Mouse (Mus musculus): ENCODE data around the gene Adamts18.

Adamts18 gene

GRCm38 (mm10) chr8:113848653-113849135, at the start of gene Adamts18:
Gene Adamts18 (minus strand): TSS chr8:113848738.
- DNase-seq (ENCODE audit: low spot score in 2 of 2) = peak; percentile 27 to 44

DNA sequence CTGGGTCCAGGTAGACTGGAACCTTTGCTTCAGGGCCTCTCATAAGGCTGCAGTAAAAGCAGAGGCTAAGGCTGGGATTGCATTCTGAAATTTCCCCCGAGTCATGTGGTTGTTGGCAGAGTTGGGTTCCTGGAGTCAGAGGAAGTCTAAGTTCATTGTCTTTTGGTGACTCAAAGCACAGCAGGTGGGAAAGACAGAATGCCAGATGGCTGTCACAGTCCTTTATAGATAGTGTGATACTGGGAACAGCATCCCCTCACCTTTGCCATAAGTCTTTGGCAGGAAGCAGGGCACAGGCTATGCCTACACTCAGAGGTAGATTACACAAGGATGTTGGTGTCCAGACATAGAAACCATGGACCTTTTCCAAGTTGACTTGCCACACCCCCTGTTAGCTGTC, 47.9 kb upstream of the Adamts18 start:
- DNase-seq (ENCODE audit: low spot score in 2 of 2) = no peak

DNA sequence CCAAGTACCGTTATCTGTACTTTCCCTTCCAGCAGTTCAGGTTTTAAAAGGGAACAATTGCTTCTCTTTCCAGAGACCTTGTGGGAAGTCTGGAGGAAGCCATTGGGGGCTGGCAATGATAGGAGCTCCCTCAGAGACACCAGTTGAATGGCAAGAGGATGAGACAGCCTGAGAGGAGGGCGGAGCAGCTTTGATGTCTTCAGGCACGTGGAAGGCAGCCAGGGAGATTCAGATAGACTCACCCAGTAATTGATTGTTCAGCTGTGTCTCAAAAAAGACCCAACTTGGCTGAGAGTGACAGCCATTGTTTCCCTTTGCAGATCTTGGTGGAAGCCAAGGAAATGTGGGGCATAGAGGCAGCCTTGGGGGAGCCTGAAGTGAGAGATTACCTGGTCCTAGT, 42.8 kb upstream of the Adamts18 start:
- DNase-seq (ENCODE audit: low spot score in 2 of 2) = no peak

DNA sequence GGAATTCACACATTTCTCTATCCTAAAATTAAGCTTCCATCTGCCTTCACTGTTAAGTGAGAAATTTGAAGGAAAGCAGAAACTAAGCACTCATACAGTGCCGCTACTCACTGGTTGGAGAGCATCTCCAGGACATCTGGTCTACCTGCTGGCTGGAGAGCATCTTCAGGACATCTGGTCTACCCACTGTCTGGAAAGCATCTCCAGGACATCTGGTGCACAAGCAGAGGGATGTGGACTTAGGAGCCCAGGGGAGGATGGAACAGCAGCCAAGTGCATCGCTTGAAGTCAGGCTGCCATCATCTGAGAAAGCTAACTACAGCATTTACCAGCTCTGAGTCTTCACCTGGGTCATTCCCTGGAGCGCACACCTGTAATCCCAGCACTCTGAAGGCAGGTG, 38.0 kb upstream of the Adamts18 start:
- DNase-seq (ENCODE audit: low spot score in 2 of 2) = no peak

- DNase-seq (ENCODE audit: low spot score in 2 of 2) = no peak
Measured at GRCm38 (mm10) chr8:113885101-113885500, 36.6 kb upstream of the Adamts18 start.

DNA sequence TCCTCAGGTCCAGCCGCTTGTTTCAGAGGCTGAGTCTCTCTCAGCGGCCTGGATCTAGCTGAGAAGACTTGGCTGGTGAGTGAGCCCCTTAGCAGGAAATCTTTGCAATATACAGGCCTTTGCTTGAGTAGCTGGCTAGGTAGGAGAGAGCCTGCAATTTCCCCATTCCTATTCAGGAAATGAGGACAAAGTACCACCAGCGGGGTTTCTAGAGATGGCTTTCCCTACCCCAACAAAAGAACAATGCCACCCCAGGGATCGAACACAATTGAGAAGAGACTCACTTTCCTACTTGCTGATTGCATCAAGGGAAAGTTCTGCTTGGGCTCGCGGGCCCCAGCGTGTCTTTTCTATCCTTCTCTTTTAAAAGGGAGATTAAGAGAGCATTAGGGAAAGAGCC, 35.5 kb upstream of the Adamts18 start:
- DNase-seq (ENCODE audit: low spot score in 2 of 2) = no peak

GRCm38 (mm10) chr8:113882558-113882957, 34.0 kb upstream of the Adamts18 start:
- DNase-seq (ENCODE audit: low spot score in 2 of 2) = no peak

DNA sequence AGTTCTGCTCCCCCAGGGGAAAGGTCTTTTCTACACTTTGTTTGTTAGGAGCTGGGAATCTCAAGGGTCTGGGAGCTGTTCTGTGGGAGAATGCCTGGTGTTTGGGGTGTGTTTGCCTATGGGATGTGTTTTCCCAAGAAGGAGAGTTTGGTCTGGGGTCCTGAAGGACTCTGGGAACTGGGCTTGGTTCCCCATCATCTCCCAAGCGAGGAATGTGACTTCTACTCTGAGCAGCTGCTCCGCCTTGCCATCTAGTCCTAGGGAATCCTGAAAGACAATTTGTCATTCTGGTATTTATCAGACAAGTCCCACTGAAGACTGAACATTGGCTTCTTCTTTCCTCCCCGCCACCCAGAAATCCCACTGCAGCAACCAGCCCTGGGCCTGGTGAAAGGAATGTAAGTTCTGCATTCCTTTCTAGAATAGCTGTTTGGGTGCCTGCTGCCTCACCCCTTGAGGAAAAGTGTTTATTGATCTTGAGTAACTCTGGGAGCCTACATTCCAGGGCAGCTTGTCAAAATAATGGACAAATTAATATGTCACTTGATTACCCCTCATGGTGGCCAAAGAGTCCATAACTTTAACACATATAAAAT, 30.0 kb upstream of the Adamts18 start:
- no peak for DNase-seq (ENCODE audit: low spot score in 2 of 2)

GRCm38 (mm10) chr8:113873446-113874120, 25.0 kb upstream of the Adamts18 start:
- peak in 1 of 2 experiments; percentile 48 for DNase-seq (ENCODE audit: low spot score in 2 of 2)

GRCm38 (mm10) chr8:113872436-113872835, 23.9 kb upstream of the Adamts18 start:
- no peak for DNase-seq (ENCODE audit: low spot score in 2 of 2)

DNA sequence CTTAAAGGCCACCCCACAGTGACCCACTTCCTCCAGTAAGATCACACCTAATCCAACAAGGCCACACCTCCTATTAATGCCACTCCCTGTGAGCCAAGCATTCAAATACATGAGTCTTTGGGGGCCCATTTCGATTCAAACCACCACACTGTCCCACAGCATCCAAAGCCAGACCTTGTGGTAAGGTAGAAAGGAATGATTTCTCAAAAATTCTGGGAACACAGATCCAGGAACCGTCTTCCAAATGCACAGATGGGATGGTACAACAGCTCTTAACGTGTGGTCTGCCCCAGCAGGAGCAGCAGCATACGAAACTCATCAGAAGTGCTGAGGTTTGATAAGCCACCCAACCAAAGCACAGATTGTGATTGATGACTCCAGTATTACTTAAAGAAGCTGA, 18.0 kb upstream of the Adamts18 start:
- no peak for DNase-seq (ENCODE audit: low spot score in 2 of 2)

DNA sequence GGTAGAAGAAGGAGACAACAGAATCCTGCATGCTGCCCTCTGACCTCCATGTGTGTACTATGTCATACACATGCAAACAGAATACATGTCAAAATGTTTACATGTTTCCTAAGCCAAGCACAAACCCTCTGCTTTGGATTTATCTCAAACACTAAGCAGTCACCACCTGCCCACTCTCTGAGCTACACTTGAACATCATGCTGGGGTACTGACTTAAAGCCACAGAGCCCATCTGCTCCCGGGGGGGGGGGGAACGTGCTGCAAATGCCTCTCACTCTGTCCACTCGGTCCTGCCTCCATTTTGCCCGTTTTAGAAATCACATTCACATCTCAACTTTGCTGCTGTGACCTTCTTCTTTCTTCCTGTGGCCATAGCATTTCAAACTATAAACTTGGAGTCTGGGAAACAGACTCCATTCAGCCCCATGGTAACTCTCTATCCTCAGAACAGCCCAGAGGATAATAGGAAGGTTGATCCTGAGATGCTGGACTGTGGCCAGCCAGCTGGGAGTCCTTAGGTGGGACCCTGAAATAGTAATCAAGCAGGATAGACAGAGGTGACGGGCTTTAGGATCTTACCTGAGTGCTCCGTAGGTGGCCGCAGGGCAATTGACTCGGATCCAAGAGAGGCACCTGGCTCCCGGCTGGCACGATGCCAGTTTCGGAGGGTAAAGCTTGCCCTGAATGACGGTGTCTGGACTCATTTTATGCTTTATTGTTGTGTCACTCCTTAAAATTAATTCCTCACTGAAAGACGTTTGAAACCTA, 17.0 kb upstream of the Adamts18 start:
- peak; percentile 25 to 69 for DNase-seq (ENCODE audit: low spot score in 2 of 2)

GRCm38 (mm10) chr8:113859890-113860683, 11.5 kb upstream of the Adamts18 start:
- no peak for DNase-seq (ENCODE audit: low spot score in 2 of 2)

DNA sequence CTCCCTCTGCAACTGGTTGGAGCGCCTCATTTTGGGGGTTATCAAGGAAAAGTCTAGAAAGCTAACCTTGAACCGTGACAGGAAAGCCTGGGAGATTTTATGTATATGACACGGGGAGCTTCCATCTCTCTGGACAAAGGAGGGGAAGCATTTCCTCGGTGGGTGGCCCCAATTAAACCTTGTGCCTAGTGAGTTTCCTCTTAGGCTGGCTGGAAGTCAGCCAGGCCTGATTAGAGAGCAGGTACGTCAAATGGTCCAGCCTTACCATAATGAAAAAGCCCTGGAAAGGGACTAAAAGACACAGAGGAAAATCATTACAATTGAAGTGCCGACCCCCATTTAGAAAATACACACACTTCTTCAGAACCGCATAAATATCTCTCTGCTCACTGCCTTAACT, 10.3 kb upstream of the Adamts18 start:
- no peak for DNase-seq (ENCODE audit: low spot score in 2 of 2)

- DNase-seq (ENCODE audit: low spot score in 2 of 2) = no peak
Measured at GRCm38 (mm10) chr8:113854622-113855293, 6.2 kb upstream of the Adamts18 start.

GRCm38 (mm10) chr8:113853714-113854113, 5.2 kb upstream of the Adamts18 start:
- DNase-seq (ENCODE audit: low spot score in 2 of 2) = no peak

GRCm38 (mm10) chr8:113851655-113852054, 3.1 kb upstream of the Adamts18 start:
- no peak for DNase-seq (ENCODE audit: low spot score in 2 of 2)

DNA sequence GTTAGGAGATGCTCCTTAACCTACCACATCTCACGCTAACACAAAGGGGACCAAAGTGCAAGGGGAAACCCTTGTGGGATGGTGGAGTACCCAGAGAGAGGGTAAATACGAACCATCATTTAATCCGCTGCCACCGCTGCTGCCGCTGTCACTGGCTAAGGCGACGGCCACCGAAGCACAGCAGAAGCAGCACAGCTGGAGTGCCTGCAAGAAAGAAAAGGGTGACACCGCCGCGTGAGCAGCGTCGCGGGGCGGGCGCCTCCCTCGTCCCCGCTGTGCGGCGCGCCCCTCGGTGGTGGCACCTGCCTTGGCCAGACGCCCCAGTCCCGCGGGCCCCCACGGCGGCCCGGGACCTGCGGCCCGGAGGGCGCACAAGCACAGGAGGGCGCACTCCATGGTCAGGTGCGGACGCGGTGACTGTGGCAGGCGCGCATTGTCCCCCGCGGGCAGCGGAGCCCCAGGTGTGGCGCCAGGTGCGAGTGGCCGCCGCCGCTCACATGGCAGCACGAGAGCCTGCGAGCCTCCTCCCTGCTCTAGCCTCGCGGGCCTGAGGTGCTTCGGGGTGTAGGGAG, 371 bp downstream of the Adamts18 start:
- no peak for DNase-seq (ENCODE audit: low spot score in 2 of 2)

DNA sequence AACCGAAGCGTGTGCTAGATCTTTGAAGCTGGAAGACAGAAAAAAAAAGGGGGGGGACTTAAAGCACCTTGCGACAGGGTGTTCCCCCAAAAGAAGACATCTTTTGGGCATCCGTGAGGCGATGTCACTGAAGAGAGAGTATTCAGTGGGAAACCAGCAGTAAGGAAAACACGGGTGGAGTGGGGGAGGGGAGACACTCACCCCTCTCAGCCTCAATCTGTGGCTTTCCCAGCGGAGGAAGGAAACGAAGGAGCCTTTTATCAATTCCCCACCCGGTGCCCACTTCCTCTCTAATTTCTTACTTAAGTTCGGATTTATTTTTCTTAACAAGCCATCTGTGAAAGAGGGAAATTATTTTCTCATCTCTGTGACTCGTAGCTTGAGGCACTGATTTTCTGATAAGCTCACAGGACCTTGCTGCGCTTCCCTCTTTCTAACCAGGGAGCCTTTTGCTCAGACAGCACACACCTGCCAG, 895 bp downstream of the Adamts18 start:
- no peak for DNase-seq (ENCODE audit: low spot score in 2 of 2)

GRCm38 (mm10) chr8:113846669-113847068, 1.9 kb downstream of the Adamts18 start:
- DNase-seq (ENCODE audit: low spot score in 2 of 2) = no peak

GRCm38 (mm10) chr8:113844801-113845301, 3.7 kb downstream of the Adamts18 start:
- peak in 1 of 2 experiments; percentile 15 for DNase-seq (ENCODE audit: low spot score in 2 of 2)
